In the genomic region with DNA sequence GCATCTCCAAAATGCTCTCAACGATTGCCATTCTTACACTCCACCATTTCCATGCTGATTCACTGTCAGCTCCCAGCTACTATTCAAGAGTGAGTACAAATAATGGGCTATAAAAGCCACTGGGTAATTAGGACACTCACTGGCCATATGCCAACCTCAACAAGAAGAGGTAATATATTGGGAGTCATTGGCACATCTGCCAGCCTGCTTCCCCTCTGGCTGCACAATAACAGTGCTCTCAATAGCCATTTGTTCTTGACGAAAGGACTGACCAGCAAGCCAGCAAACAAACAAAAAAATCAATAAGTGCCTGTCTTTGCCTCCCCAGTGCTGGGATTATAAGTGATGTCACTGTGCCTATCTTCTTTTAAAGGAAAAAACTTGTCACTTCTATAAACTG, we compare ENCODE assay signal across 11 mouse cellular contexts.
DNase-seq lines count a peak whose midpoint lies in the region.
"Had no signal": no experiment of that assay in that cellular context is flagged by ENCODE, and none has a peak within 500 bp of the region (broad histone marks: within the 10 kb centered on the region; RNA-seq: fewer than 3 reads in every experiment).

No protein-coding gene starts in this region.

- peak; percentile 27 for DNase-seq in left cerebral cortex, adult 11 months (ENCODE audit: low spot score)
- no peak for DNase-seq in left cerebral cortex, adult 18-20 months (ENCODE audit: low spot score in 2 of 2)
- DNase-seq in adipocyte (ENCODE audit: low spot score) = peak; percentile 64
- DNase-seq in fat pad, adult 2 months (ENCODE audit: extremely low read depth, low read depth, low spot score) = peak; percentile 80
- peak; percentile 66 for DNase-seq in mesoderm, embryonic 11.5 days (ENCODE audit: low read depth, low spot score)
- DNase-seq in spleen, postnatal 10 days (ENCODE audit: low spot score in 2 of 2) = no peak
- no peak for DNase-seq in cerebellum, postnatal 14 days
- DNase-seq: cerebellum, adult 8-10 months; lung, postnatal 4 days; spleen, adult 18-20 months; thymus, adult 18-20 months had no signal

Comparison
In these comparisons a context has a peak if more than half of its experiments do, and no peak if none do; other contexts are left out.
1. DNase-seq: peak in left cerebral cortex, adult 11 months (single experiment), adipocyte (single experiment), fat pad, adult 2 months (single experiment) and mesoderm, embryonic 11.5 days (single experiment); none in left cerebral cortex, adult 18-20 months (0 of 2), spleen, postnatal 10 days (0 of 2) and cerebellum, postnatal 14 days (0 of 2).